Mouse (Mus musculus): Measurements from ENCODE around the gene Gm7073. TPM values are rescaled to one million over a fixed set of nuclear protein-coding genes. Genes with fewer than 3 reads are reported as not detected.

Gene Gm7073
- polyA plus RNA-seq (2012; rRNA removed): not detected in 2 replicates

DNA sequence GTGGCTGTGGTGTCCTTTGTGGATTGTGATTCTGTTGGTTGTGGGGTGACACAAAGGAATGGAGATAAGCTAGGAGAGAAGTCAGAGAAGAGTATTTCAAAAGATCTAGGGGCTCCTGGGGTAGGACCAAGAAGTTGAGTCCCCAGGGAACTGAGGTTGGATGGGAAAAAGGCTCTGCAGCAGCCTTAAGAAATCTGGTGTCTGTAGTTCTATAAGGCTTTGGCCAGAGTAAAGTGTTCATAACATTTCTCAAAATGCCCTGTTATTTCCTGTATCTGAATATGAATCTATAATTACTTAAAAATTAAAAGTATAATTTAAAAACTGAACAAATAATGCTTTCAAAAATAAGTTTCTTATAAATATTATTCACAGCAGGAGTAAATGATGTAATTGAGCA, at the start of gene Gm7073:
Gm7073 (minus strand) TSS at position 101 of the 400 bp plus-strand sequence.

Other genes with a start within 250 kb of the Gm7073 start
- 3.6 and 4.4 TPM in 2 replicates for gene Atp11c, start 53.4 kb upstream of the Gm7073 start, polyA plus RNA-seq (2012; rRNA removed)

Measured in liver, embryonic 14 days (tissue).